Mouse (Mus musculus) limb, embryonic 15.5 days (tissue): ENCODE measurements around the gene Foxn2. TPM values are rescaled to one million over a fixed set of nuclear protein-coding genes. Genes with fewer than 3 reads are reported as not detected.

ENCODE experiments used
- ATAC-seq: fragments of 200-750 bp; cut with Nextera tagmentation; 2 replicates; pipeline ENCODE4 v1.8.0; 2017; ENCODE audit warnings: low read depth, moderate TSS enrichment; ENCODE audit not compliant: insufficient number of reproducible peaks, low FRiP score, low TSS enrichment
- H3K27ac ChIP-seq: fragments of 300-500 bp; sonication (generic); 2 replicates; pipeline ENCODE4 v1.5.1; 2015; ENCODE audit warnings: moderate library complexity, mild to moderate bottlenecking, inconsistent platforms
- H3K27me3 ChIP-seq: fragments of 300-500 bp; sonication (generic); 2 replicates; pipeline ENCODE4 v1.6.1; 2015; ENCODE audit warnings: inconsistent platforms
- H3K36me3 ChIP-seq: fragments of 300-500 bp; sonication (generic); 2 replicates; pipeline ENCODE4 v1.6.1; 2015; ENCODE audit warnings: inconsistent platforms
- H3K4me1 ChIP-seq: fragments of 300-500 bp; sonication (generic); 2 replicates; pipeline ENCODE4 v1.6.1; 2015; ENCODE audit warnings: inconsistent platforms
- H3K4me2 ChIP-seq: fragments of 300-500 bp; sonication (generic); 2 replicates; pipeline ENCODE4 v1.6.1; 2015; ENCODE audit warnings: mild to moderate bottlenecking, inconsistent platforms
- H3K4me3 ChIP-seq: fragments of 300-500 bp; sonication (generic); 2 replicates; pipeline ENCODE4 v1.5.1; 2015; ENCODE audit warnings: mild to moderate bottlenecking, inconsistent platforms
- H3K9ac ChIP-seq: fragments of 300-500 bp; sonication (generic); 2 replicates; pipeline ENCODE4 v1.6.1; 2015; ENCODE audit warnings: inconsistent platforms
- H3K9me3 ChIP-seq: fragments of 300-500 bp; sonication (generic); 2 replicates; pipeline ENCODE4 v1.6.1; 2016; ENCODE audit warnings: inconsistent platforms
- WGBS: fragments of 180-500 bp; shearing (Covaris S2); methylation state at CpG from one replicate; pipeline ENCODE4 v1.1.7; 2015; 5-methylcytosine and 5-hydroxymethylcytosine counted together
- polyA plus RNA-seq: library from polyadenylated mRNA; unstranded; fragments of >200 nt; fragmentation: Nextera tagmentation; extraction: Ambion mirVana; gene quantifications from 2 replicates; pipeline ENCODE4 v1.2.1, GENCODE M21; 2015

The Foxn2 gene
- polyA plus RNA-seq, 1 experiment from 2014 or later = 16.6 TPM

GRCm38 (mm10) chr17:88479040-88479439 is 38.5 kb downstream of the Foxn2 start:
- no peaks in the 10 kb centered on the region for H3K4me1 ChIP-seq
- H3K9me3 ChIP-seq = no peaks in the 10 kb centered on the region
- no peaks in the 10 kb centered on the region for H3K27me3 ChIP-seq
- H3K36me3 ChIP-seq = 0 out of 2 replicates have a peak, but pooled peaks cover 9% of the 10 kb centered on the region
- no peak overlapping the region for H3K4me2 ChIP-seq
- no peak overlapping the region for H3K4me3 ChIP-seq
- 82% methylated on average over 13 of the region's 13 CpGs for WGBS
- H3K27ac ChIP-seq = no peak overlapping the region
- H3K9ac ChIP-seq = no peak overlapping the region
- no peak for ATAC-seq

- no peak overlapping the region for H3K4me2 ChIP-seq
- no peaks in the 10 kb centered on the region for H3K27me3 ChIP-seq
- no peak overlapping the region for H3K27ac ChIP-seq
- 0 out of 2 replicates have a peak, but pooled peaks cover 9% of the 10 kb centered on the region for H3K36me3 ChIP-seq
- WGBS = 88% methylated on average over 10 of the region's 10 CpGs
- no peak overlapping the region for H3K4me3 ChIP-seq
- no peaks in the 10 kb centered on the region for H3K4me1 ChIP-seq
- no peak for ATAC-seq
- H3K9ac ChIP-seq = no peak overlapping the region
- H3K9me3 ChIP-seq = no peaks in the 10 kb centered on the region
Observed at GRCm38 (mm10) chr17:88480369-88480768, 39.9 kb downstream of the Foxn2 start.

- 88% methylated on average over 2 of the region's 2 CpGs for WGBS
- ATAC-seq = no peak
- Histone ChIP-seq H3K4me3 (no peak overlapping the region), H3K27ac (no peak overlapping the region), H3K36me3 (0 out of 2 replicates have a peak, but pooled peaks cover 7% of the 10 kb centered on the region), H3K9me3 (no peaks in the 10 kb centered on the region), H3K4me2 (no peak overlapping the region), H3K27me3 (no peaks in the 10 kb centered on the region), H3K9ac (no peak overlapping the region), H3K4me1 (no peaks in the 10 kb centered on the region)
Observed at GRCm38 (mm10) chr17:88481062-88481461, 40.6 kb downstream of the Foxn2 start.

- ATAC-seq = no peak
- no peak overlapping the region for H3K4me2 ChIP-seq
- WGBS = 93% methylated on average over 3 of the region's 3 CpGs
- no peak overlapping the region for H3K4me3 ChIP-seq
- peaks cover 12% of the 10 kb centered on the region for H3K36me3 ChIP-seq
- H3K9ac ChIP-seq = no peak overlapping the region
- H3K27me3 ChIP-seq = no peaks in the 10 kb centered on the region
- no peak overlapping the region for H3K27ac ChIP-seq
- H3K9me3 ChIP-seq = no peaks in the 10 kb centered on the region
- H3K4me1 ChIP-seq = no peaks in the 10 kb centered on the region
Observed at GRCm38 (mm10) chr17:88481587-88481986, 41.1 kb downstream of the Foxn2 start.

GRCm38 (mm10) chr17:88484539-88484938 is 44.0 kb downstream of the Foxn2 start:
- no peak overlapping the region for H3K27ac ChIP-seq
- H3K36me3 ChIP-seq = peaks cover 6% of the 10 kb centered on the region
- H3K4me2 ChIP-seq = no peak overlapping the region
- H3K9me3 ChIP-seq = no peaks in the 10 kb centered on the region
- WGBS = 93% methylated on average over 11 of the region's 11 CpGs
- no peak overlapping the region for H3K4me3 ChIP-seq
- no peaks in the 10 kb centered on the region for H3K4me1 ChIP-seq
- H3K27me3 ChIP-seq = no peaks in the 10 kb centered on the region
- H3K9ac ChIP-seq = no peak overlapping the region
- no peak for ATAC-seq

GRCm38 (mm10) chr17:88484951-88485350 is 44.4 kb downstream of the Foxn2 start:
- WGBS = 75% methylated on average over 1 of the region's 1 CpGs
- H3K27ac ChIP-seq = no peak overlapping the region

GRCm38 (mm10) chr17:88490546-88490945 is 50.0 kb downstream of the Foxn2 start:
- Histone ChIP-seq H3K27ac (no peak overlapping the region), H3K4me2 (no peak overlapping the region), H3K4me1 (peaks cover 3% of the 10 kb centered on the region; the same call in 1 of the 2 replicates), H3K4me3 (no peak overlapping the region), H3K36me3 (peaks cover 18% of the 10 kb centered on the region), H3K9me3 (no peaks in the 10 kb centered on the region), H3K9ac (no peak overlapping the region), H3K27me3 (no peaks in the 10 kb centered on the region)
- ATAC-seq = no peak
- WGBS = 93% methylated on average over 10 of the region's 10 CpGs

More at GRCm38 (mm10) chr17:88484951-88485350, 44.4 kb downstream of the Foxn2 start:
- Histone ChIP-seq H3K4me3 (no peak overlapping the region), H3K9ac (no peak overlapping the region), H3K27me3 (no peaks in the 10 kb centered on the region), H3K36me3 (peaks cover 6% of the 10 kb centered on the region), H3K4me2 (no peak overlapping the region), H3K4me1 (no peaks in the 10 kb centered on the region), H3K9me3 (no peaks in the 10 kb centered on the region)
- no peak for ATAC-seq

- no peaks in the 10 kb centered on the region for H3K9me3 ChIP-seq
- no peak overlapping the region for H3K4me3 ChIP-seq
Observed at GRCm38 (mm10) chr17:88491366-88492106, 51.0 kb downstream of the Foxn2 start.

GRCm38 (mm10) chr17:88492107-88492460 is 51.6 kb downstream of the Foxn2 start:
- no peak for ATAC-seq
- Histone ChIP-seq H3K36me3 (peaks cover 12% of the 10 kb centered on the region), H3K27ac (no peak overlapping the region), H3K4me2 (no peak overlapping the region), H3K9ac (no peak overlapping the region), H3K4me1 (peaks cover 3% of the 10 kb centered on the region; the same call in 1 of the 2 replicates), H3K27me3 (no peaks in the 10 kb centered on the region), H3K4me3 (no peak overlapping the region), H3K9me3 (no peaks in the 10 kb centered on the region)
- WGBS = 93% methylated on average over 5 of the region's 5 CpGs

More at GRCm38 (mm10) chr17:88491366-88492106, 51.0 kb downstream of the Foxn2 start:
- Histone ChIP-seq H3K4me2 (no peak overlapping the region), H3K4me1 (peaks cover 3% of the 10 kb centered on the region; the same call in 1 of the 2 replicates), H3K27me3 (no peaks in the 10 kb centered on the region), H3K36me3 (peaks cover 14% of the 10 kb centered on the region), H3K27ac (no peak overlapping the region), H3K9ac (no peak overlapping the region)
- ATAC-seq = no peak
- WGBS = 95% methylated on average over 13 of the region's 13 CpGs

- H3K4me3 ChIP-seq = no peak overlapping the region
- no peaks in the 10 kb centered on the region for H3K9me3 ChIP-seq
- H3K36me3 ChIP-seq = peaks cover 12% of the 10 kb centered on the region
- H3K4me2 ChIP-seq = no peak overlapping the region
- peaks cover 3% of the 10 kb centered on the region; the same call in 1 of the 2 replicates for H3K4me1 ChIP-seq
- no peak overlapping the region for H3K9ac ChIP-seq
- 88% methylated on average over 9 of the region's 9 CpGs for WGBS
- no peaks in the 10 kb centered on the region for H3K27me3 ChIP-seq
- no peak overlapping the region for H3K27ac ChIP-seq
- ATAC-seq = no peak
Observed at GRCm38 (mm10) chr17:88493551-88493950, 53.0 kb downstream of the Foxn2 start.

GRCm38 (mm10) chr17:88494121-88494771 is 53.7 kb downstream of the Foxn2 start:
- Histone ChIP-seq H3K4me1 (peaks cover 3% of the 10 kb centered on the region; the same call in 1 of the 2 replicates), H3K4me2 (no peak overlapping the region), H3K9me3 (no peaks in the 10 kb centered on the region), H3K36me3 (peaks cover 12% of the 10 kb centered on the region), H3K27me3 (no peaks in the 10 kb centered on the region), H3K9ac (no peak overlapping the region), H3K4me3 (no peak overlapping the region), H3K27ac (no peak overlapping the region)
- no peak for ATAC-seq
- 58% methylated on average over 14 of the region's 14 CpGs for WGBS

GRCm38 (mm10) chr17:88494772-88495132 is 54.2 kb downstream of the Foxn2 start:
- WGBS = 85% methylated on average over 10 of the region's 10 CpGs
- H3K27ac ChIP-seq = no peak overlapping the region
- no peak overlapping the region for H3K9ac ChIP-seq
- peaks cover 12% of the 10 kb centered on the region for H3K36me3 ChIP-seq
- no peak for ATAC-seq
- H3K4me1 ChIP-seq = peaks cover 3% of the 10 kb centered on the region; the same call in 1 of the 2 replicates
- H3K4me2 ChIP-seq = no peak overlapping the region
- no peaks in the 10 kb centered on the region for H3K9me3 ChIP-seq
- no peak overlapping the region for H3K4me3 ChIP-seq
- no peaks in the 10 kb centered on the region for H3K27me3 ChIP-seq
